Mouse (Mus musculus): ENCODE results near the gene Tmem132d.

DNA sequence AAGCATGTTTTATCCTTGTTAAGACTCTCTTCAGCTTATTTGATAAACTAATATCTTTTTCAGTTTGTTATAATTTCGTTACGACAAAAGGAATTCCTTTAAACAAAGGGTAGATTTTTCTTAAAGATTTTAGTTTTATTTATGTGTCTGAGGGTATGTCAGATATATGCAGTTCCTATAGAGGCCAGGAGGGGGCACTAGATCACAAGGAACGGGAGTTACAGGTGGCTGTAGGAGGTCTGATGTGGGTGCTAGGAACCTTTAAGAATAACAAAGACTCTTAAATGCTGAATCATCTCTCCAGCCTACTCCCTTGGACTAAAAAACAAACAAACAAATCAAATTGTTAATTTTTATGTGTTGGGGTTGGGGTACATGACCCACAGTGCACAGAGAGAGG, 467.2 kb downstream of the Tmem132d start:
- TF ChIP-seq CTCF (IDR thresholded peaks at IDR 0.05; ENCODE audit: borderline replicate concordance, insufficient read depth, low read depth, low read length) = no peak
- no peak for TF ChIP-seq POLR2A (IDR thresholded peaks at IDR 0.05; ENCODE audit: borderline replicate concordance, insufficient read depth, low read length)
